Mouse (Mus musculus) left cerebral cortex, adult 2 months (tissue): ENCODE results near the gene Ankrd55. TPM values are rescaled to one million over a fixed set of nuclear protein-coding genes. Genes with fewer than 3 reads are reported as not detected.

Experiments used
- DNase-seq, 2 experiments: peaks; one replicate each; pipeline ENCODE4 v3.0.0; 2021 to 2022; ENCODE audit warnings: low spot score in 2 of 2, mixed read lengths in 1 of 2; ENCODE audit errors: extremely low spot score in 1 of 2
- H3K27ac ChIP-seq: fragments of 200-600 bp; 2 replicates; pipeline ENCODE4 v1.8.1; 2022
- H3K4me3 ChIP-seq: fragments of 200-600 bp; 2 replicates; pipeline ENCODE4 v1.8.1; 2022
- CTCF ChIP-seq: fragments of 200-600 bp; IDR thresholded peaks from 2 replicates; pipeline ENCODE4 v1.8.1; 2022; ENCODE audit warnings: antibody characterized with exemption, mild to moderate bottlenecking, moderate library complexity
- intact Hi-C: fragments of 180-260 bp; cut with DNase I; formaldehyde crosslinking; loops from one replicate; pipeline ENCODE4 v1.15.1; 2025
- total RNA-seq, 2 experiments: library from RNA; stranded (reverse); gene quantifications; 2 replicates each; pipeline ENCODE4 v1.2.3; 2021

Gene Ankrd55
- total RNA-seq, 2 experiments from 2014 or later = 3.6 to 4.1 TPM

GRCm38 (mm10) chr13:112330919-112331681 is 42.8 kb downstream of the Ankrd55 start:
- Histone ChIP-seq H3K4me3 (no peak overlapping the region), H3K27ac (peak overlapping the region; percentile 59)
- no peak for DNase-seq
- TF ChIP-seq CTCF = no peak
- intact Hi-C loops = no loop called here

GRCm38 (mm10) chr13:112331682-112332061 is 43.4 kb downstream of the Ankrd55 start:
- peak in 1 of 2 experiments; percentile 23 for DNase-seq
- Histone ChIP-seq H3K27ac (peak overlapping the region; percentile 59), H3K4me3 (no peak overlapping the region)
- no peak for TF ChIP-seq CTCF
- intact Hi-C loops = no loop called here

DNA sequence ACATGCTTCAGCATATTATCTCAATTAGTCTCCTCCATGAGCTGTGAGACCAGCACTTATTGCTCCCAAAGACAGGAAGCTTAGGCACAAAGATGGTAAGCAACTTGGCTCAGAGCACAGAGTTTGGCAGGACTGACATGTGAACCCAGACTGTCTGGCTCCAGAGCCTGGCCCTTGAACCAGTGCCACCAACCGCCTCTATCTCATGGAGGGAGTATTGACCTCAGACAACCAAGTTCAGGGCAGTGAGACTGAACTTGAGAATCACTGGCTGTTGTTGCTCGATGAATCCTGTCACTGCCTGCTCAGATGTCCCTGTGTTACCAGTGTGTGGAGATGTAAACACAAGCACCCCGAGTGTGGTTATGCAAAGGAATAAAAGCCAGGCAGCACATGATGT is 47.3 kb downstream of the Ankrd55 start:
- Histone ChIP-seq H3K4me3 (no peak overlapping the region), H3K27ac (no peak overlapping the region)
- intact Hi-C loops = no loop called here
- TF ChIP-seq CTCF = no peak
- DNase-seq = no peak

- Histone ChIP-seq H3K4me3 (no peak overlapping the region), H3K27ac (no peak overlapping the region)
- intact Hi-C loops = no loop called here
- no peak for DNase-seq
- TF ChIP-seq CTCF = no peak
Observed at GRCm38 (mm10) chr13:112337146-112337545, 48.9 kb downstream of the Ankrd55 start.

DNA sequence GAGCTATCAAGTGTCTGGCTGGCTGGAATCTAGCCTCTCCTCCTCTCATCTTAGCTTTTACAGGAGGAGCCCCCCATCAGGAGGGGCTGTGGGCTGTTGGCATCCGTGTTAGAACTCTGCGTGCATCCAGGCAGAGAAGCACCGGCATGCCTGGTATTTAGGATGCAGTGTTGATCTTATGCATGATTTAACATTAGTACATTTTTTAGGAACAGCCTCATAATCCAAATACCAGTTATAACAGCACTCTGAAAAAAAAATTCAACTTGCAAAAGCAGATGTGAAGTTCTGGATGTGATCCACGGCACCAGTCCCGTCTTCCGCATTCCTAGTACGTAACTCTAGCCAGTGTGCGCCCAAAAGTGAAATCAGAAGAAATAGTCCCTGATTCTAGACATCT is 52.0 kb downstream of the Ankrd55 start:
- intact Hi-C loops = no loop called here
- H3K27ac ChIP-seq = no peak overlapping the region
- H3K4me3 ChIP-seq = no peak overlapping the region
- no peak for TF ChIP-seq CTCF
- DNase-seq = no peak

DNA sequence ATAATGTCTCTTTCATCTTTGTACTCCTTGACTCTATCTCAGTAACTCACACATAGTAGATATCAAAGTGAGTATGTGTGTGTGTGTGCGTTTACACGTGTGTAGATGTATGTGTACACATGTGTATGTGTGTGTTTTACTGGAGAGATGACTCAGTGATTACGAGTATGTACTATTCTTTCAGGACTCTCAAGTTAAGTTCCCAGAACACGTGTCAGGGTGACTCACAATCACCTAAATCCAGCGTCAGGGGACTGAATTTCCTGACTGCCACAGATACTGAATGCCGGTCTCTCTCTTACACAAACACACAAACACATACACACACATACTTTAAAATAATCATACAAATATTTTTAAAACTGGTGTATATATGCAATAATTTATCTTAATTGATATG is 52.5 kb downstream of the Ankrd55 start:
- no peak overlapping the region for H3K27ac ChIP-seq
- H3K4me3 ChIP-seq = no peak overlapping the region
- no peak for TF ChIP-seq CTCF
- no peak for DNase-seq
- intact Hi-C loops = no loop called here

DNA sequence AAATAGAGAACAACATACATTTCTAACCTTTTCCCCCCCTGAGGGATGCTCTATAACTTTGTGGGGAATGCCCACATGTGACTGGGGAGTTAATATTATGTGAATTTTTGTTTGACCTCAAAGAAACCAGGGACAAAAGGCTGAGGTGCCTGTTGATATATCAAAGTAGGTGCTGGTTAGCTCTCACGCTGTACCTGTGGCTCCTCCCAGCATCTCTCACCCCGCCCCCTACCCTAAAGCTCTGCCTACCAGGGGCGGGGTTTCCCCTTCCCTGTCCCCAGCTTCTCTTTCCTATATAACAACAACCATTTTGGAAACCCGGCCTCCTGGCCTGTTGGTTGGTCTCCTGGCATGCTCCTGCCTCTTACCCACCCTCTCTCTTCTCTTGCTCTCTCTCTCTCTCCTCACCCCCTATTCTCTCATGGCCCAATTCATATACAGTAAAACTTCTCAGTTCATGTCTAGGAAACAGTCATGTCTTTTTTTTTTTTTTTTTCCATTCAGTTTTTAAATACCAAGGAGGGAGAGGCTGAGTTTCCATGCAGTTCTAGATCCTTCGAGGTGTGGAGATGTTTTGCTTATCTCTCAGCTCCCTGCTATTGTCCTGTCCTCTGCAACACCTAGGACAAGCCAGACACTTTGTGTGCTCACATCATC is 54.8 kb downstream of the Ankrd55 start:
- no peak for TF ChIP-seq CTCF
- no peak for DNase-seq
- Histone ChIP-seq H3K27ac (no peak overlapping the region), H3K4me3 (no peak overlapping the region)
- intact Hi-C loops = no loop called here

DNA sequence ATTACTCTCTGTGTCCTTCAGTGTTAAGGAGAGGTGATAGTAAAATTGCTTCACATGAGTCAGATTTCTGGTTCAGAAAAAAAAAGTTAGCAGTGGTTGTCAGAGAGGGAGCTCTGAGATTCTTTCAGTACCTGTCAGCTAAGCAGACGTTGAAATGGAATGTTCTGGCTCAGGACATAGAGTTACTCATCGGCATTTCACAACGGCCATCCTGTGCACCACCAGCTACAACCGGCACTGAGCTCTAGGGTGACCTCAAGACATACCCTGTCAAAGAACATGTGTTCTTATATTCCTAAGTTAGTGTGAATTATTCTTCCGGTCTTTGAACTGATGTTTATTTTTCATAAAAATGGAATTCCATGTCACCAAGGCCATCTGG is 55.4 kb downstream of the Ankrd55 start:
- TF ChIP-seq CTCF = no peak
- no peak overlapping the region for H3K27ac ChIP-seq
- no peak overlapping the region for H3K4me3 ChIP-seq
- intact Hi-C loops = no loop called here
- DNase-seq = no peak

GRCm38 (mm10) chr13:112344270-112344864 is 56.1 kb downstream of the Ankrd55 start:
- Histone ChIP-seq H3K4me3 (no peak overlapping the region), H3K27ac (no peak overlapping the region)
- TF ChIP-seq CTCF = no peak
- intact Hi-C loops = no loop called here
- DNase-seq = no peak

DNA sequence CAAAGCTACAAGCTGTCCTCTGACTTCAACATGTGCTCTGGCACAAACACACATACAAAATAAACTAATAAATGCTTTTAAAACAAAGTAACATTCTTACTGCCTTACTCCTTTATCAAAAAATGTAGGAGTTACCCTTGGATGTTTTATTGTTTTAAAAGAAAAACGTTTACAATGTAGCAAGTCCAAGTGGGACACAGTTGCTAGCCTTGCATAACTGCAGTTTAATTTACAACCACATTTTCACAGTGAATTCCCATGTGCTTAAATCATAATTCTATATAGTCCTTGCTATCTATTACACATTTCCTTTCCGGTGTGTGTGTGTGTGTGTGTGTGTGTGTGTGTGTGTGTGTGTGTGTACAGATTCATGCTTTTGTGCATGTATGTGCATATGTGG is 57.3 kb downstream of the Ankrd55 start:
- Histone ChIP-seq H3K4me3 (no peak overlapping the region), H3K27ac (no peak overlapping the region)
- intact Hi-C loops = no loop called here
- no peak for DNase-seq
- TF ChIP-seq CTCF = no peak

GRCm38 (mm10) chr13:112346031-112346430 is 57.8 kb downstream of the Ankrd55 start:
- no peak overlapping the region for H3K4me3 ChIP-seq
- intact Hi-C loops = no loop called here
- no peak for DNase-seq
- no peak overlapping the region for H3K27ac ChIP-seq
- no peak for TF ChIP-seq CTCF

DNA sequence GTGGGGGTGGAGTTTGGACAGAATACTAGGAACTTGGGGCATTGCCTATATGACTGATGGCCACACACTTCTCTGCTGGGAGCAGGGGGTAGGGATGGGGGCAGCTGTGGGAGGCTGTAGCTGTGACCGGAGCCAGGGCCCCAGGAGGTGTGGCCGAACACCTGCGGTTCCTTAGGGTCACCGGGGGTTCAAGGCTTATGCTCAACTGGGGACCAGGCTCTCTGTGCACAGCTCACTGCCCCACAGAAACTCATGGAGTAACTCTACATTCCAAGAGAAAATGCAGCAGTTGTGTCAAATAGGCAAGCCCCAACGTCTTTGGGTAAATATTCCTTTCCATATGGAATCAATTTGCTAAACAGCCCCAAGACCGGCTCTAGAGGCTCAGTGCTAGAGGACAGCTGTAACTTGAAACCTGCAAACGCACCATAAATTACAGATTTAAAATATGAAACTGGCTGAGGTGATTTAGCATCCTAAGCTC is 58.5 kb downstream of the Ankrd55 start:
- Histone ChIP-seq H3K27ac (no peak overlapping the region), H3K4me3 (no peak overlapping the region)
- no peak for DNase-seq
- TF ChIP-seq CTCF = no peak
- intact Hi-C loops = no loop called here
